Mouse (Mus musculus) brain, adult 2 months (tissue): ENCODE results near the gene Kank2.
"Not testable (repeated sequence)": the region's sequence is repeated elsewhere in the genome, so short reads cannot be mapped to it uniquely, and the experiment has no call there.

Source experiments
- DNase-seq: peaks from one replicate; pipeline ENCODE4 v3.0.0; 2011; ENCODE audit warnings: low read depth, low spot score

Gene Kank2

DNA sequence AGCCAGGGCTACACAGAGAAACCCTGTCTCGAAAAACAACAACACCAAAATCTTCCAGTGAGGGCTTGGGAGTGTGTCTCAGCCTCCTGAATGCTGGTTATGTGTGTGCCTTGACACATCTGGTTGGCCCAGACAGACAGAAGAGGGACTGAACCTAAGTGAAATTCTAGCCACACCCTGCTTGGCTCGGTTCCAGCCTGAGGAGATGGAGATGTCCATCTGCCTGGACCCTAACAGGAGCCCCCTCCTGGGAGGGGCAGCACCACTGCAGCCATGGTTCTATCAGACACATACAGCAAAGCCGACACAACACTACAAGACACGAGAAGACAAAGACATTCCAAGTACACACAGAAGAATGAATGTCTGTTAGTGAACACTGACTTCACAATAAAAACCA is 19.6 kb upstream of the Kank2 start:
- DNase-seq, result no peak

DNA sequence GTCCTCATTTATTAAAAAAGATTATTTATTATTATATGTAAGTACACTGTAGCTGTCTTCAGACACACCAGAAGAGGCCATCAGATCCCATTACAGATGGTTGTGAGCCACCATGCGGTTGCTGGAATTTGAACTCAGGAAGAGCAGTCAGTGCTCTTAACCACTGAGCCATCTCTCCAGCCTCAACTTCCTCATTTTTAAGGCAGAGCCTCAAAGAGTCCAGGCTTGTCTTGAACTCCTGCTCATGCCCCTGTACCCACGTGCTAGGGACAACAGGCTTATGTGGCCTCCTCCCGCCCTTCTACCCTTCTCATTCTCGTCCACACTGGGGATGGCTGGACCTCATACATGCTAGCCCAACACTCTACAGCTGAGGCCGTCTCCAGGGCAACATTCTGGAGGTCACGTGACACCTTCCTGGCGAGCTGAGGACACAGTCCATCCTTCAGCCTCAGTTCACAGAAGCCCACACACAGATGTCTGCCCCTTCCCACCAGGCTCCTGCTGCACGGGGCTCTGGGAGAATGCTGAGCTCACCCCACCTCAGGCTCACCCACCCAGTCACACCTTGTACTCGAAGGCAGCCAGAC is 18.3 kb upstream of the Kank2 start:
- DNase-seq, result no peak

DNA sequence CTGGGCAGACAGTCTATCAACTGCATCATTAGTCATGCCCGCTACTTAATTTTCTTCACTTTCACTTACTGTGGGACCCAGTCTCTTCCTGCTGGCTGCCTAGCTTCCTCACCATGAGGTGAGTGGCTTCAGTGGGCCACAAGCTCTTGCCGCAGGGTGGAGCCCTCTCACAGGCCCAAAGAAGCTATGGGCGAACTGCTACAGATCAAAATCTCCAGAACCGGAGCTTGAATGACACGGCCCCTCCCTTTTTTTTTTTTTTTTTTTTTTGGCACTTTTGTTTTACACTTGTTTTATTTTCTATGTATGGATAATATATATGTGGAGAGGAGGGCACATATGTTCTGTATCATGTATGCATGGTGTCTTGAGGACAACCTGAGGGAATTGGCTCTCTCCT is 12.6 kb upstream of the Kank2 start:
- DNase-seq, result no peak

DNA sequence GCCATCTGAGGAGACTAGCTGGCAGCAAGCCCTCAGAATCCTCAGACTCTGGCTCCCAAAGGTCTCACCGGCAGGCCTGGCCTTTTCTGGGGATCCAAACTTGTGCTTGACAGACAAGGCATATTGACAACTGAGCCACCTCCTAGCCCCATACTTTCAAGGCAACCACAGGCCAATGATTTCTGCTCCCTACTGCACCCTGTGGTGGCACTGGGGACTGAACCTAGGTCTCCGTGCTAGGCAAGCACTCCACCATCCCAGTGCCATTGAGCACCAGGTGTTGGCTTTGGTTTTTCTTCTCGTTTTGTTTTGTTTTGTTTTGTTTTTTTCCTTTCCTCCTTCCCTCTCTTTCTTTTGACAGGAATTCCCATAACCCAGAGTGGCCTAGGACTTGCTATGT is 10.0 kb upstream of the Kank2 start:
- DNase-seq, result peak; percentile 35

DNA sequence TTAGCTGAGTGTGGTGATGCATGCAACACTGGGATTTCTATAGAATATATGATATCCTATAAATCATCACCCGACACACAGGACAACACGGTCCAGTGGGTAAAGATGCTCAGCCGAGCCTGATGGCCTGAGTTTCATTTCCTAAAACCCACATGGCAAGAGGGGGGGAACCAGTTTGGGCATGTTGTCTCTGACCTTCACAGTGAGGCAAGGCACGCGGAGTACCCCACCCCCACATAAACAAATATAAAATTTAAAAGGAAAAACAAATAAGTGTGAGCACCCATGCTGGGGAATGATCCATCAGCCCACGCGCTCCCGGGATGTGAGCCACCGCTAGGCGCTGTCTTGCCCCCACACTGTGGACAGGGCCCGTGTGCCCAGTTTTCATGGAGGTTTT is 8.4 kb upstream of the Kank2 start:
- peak; percentile 27 for DNase-seq

DNA sequence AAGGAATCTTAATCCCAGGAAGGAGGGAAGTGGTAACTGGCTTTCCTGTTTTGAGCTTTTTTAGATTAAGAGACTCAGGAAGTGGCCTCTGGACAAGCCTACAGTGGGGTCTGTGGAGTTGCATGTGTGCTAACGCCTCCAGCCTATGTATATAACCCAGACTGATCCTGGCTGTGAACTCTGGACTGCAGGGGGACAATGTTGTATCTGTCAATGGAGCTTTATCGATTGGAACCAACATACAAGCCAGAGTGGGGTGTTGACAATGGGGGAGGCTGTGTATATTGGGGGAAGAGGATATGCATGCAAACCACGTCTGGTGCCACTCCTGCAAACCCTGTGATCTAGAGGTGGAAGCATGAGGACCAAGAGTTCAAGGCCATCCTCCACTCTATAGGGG is 7.8 kb upstream of the Kank2 start:
- no peak for DNase-seq

DNA sequence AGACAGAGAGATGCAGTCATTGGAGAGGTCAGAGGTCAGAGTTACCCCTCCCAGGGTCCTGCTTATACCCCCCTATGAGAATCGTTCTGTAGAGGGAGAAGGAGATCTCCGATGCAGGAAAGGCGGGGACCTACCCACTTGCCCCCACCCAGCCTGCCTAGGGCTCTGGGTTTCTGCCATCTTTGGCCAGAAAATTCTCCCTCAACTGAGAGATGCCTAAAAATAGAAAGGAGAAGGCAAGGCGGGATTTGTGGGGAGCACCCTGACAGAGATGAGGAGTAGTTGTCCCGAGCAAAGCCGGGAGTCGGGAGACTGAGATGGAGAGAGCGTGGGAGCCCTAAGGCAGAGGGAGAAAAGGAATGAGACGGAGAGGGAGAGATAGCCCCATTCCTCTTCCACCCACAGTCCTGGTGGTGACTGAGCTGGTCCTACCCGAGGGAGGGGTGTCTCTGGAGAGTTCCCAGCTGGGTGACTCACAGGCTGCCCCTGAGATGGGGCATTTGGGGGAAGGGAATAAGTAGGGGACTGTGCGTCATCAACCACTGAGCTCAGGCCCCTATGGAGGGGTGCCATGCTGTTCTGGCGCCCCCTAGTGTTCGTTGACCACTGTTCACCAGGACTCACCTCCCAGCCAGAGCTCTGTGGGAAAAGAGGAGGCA is 5.6 kb upstream of the Kank2 start:
- peak; percentile 97 for DNase-seq

DNA sequence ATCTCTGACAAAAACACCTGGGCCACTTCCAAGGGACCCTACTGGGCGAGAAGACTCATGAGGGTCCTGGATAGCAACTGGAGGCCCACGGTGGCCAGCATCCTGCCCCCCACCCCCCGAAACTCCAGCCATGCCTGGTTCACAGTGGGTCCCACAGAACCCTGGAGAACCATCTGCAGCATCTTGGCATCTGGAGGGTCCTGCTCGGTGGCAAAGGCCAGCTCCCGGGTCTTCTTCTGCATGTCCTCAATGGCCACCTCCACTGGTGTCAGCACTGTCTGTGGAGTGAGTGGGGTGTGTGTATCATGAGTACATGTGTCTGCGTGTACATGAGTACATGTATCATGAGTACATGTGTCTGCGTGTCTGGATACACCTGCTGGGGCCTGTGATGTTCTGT is 3.0 kb upstream of the Kank2 start:
- no peak for DNase-seq

DNA sequence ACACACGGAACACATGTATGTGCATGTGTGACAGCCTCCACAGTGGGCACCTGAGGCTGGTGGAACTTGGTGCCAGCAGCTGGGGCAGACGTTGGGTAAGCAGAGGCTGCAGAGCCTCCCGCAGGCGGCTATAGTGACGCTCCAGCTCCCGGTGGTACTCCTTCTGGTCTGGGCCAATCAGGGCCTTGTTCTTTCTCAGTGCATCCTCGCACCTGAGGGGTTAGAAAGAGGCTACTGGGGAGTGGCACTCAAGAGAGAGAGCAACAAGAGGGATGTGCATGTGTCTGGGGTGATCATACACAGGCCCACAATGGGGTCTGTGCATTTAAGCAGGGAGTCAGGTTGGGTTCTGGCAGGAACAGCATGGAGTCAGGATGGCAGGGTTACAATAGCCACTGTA is 2.6 kb upstream of the Kank2 start:
- no peak for DNase-seq

DNA sequence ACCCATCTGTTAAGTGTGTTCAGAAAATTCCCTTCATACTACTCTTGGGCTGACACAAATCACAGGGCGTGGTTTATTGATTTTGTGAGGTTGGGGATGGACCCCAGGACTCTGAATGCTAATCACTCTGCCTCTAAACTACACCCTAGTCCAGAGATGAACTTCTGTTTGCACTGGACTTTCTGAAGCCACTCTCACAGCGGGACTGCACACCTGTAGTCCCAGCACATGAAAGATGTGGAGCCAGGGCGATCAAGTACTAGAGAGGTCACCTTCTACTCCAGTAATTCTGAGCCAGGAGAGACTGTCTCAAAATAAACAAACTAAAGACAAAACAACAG is 436 bp upstream of the Kank2 start:
- no peak for DNase-seq

DNA sequence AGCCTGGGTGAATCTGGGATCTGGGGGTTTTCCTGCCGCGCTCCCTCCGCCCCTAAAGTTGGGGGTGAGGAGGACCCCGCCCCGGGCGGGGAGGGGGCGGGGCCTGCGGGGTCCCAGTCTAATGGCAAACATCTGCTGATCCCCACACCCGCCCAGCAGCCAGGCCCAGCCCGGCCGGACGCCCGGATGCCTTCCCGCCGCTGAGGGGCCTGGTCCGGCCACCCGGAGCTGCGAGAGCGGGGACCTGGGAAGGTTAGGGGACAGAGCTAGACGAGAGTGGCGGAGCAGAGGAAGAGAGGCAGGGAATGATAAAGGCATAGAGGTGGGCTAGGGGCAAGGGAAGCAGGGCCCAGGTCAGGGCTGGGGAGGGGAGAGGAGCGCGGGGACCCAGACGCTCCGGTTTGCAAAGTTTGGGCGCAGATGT is 611 bp downstream of the Kank2 start:
- no peak for DNase-seq

DNA sequence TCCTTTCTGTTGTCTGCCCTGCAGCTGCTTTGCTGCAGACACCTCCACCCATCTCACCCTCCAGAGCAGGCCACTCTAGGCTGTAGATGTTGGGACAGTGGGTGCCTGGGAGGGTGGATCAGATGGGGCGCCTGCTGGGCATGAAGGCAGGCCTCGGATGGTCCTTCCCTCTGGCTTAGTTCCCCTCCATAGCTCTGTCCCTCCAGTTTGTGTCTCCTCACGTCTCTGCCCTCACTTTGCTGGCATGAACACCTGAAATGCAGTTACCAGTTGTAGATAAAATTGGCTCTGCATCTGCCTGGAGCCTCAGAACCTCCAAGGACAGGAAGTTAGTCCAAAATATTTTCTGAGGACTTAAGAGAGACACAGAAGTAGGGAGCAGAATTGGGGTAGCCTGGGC is 1.6 kb downstream of the Kank2 start:
- no peak for DNase-seq

DNA sequence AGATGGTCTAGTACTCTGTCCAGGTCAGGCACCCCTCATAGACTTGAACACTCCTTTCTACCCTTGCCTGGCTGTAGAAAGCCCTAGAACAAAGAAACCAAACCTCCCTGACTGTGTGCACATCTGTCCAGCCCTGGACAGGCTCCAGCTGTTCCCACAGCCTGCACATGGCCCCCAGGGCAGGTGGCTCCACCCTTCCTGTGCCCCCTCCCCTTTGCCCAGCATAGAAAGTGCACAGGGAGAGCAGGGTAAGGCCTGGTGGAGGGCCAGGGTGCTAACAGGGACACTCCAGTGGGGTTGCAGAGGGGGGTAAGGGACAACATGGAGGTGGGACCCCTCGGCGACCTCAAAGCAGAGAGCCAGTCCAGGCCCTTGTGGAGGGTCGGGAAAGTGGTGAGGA is 2.3 kb downstream of the Kank2 start:
- no peak for DNase-seq

DNA sequence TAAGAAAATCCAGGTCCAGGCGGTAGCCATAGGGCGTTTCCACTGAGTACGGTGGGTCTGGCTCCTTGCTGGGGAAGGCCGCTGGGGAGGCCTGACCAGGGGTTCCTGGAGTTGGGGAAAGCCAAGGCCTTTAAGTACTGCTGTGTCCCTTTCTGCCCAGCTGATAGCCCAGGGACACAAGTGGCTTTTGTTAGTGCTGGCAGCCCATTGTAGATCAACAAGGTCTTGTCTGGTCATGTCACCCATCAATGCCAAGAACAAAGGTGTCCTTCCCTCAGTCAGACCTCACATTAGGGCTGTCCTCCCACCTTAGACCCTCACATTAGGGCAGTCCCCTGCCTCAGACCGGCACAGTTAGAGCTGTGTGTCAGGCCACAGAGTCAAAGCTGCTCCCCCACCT is 3.0 kb downstream of the Kank2 start:
- peak; percentile 45 for DNase-seq

DNA sequence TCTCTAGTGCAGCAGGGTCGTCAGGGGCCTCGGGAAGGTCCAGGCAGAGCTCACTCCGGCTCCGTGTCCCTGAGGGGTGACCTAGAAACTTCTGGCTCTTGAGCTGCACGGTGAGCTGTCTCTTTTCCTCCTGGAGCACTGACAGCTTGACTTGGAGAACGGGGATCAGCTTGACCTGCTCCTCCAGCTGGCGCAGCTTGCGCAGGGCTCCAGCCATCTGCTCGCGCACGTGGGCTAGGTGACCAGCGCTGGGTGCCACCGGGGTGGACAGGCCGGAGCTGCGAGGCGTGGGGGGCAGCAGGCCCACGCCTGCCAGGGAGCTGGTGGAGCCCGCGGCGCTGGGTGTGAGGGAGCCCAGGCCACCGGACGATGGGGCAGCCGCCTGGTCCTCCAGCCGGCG is 3.6 kb downstream of the Kank2 start:
- peak; percentile 95 for DNase-seq

DNA sequence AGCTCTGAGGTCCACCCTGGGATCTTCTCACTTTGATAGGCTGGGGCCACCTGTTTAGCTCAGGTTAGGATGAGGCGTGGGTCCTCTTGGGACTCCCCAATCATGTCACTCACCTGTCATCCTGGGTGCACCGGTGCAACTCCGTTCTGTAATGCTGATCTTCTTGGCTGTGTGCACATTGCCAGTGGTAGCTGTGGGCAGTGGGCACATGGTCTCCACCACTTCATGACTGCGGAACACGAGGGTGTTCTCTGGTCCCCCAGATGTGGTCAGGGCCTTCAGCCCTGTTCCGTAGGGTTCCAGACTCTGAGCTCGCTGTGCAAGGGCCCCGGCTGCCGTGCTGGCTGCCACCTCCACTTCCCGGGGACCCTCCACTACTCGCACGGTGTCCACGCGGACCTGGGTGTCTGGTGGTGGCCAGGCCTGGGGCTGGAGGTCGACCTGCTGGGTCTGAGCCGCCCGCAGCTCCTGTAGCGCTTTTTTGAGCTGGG is 4.2 kb downstream of the Kank2 start:
- no peak for DNase-seq

DNA sequence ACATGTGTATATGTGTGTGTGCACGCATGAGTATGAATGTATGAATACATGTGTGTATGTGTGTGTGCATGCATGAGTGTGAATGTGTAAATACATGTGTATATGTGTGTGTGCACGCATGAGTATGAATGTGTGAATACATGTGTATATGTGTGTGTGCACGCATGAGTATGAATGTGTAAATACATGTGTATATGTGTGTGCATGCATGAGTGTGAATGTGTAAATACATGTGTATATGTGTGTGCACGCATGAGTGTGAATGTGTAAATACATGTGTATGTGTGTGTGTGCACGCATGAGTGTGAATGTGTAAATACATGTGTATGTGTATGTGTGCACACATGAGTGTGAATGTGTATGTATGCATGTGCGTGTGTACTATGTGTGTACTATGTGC is 5.0 kb downstream of the Kank2 start:
- not testable (repeated sequence) for DNase-seq

DNA sequence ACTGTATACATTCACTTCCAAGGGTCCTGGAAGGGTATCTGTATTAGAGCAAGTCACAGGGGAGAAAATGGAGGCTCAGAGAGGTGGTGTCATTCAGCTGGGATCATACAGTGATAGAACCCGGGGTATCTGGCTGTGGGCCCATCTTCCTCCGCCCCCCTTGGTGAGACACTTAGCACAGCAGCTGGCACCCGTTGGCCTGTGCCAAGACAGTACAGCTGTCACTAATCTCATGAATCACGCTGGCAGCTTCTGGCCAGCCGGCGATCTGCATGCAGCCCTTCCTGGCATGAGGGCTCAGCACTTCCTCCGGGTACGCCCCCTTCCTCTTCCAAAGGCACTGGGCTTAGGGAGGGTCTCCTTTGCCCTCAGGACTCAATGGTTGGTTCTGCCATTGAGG is 5.9 kb downstream of the Kank2 start:
- DNase-seq, result peak; percentile 81

DNA sequence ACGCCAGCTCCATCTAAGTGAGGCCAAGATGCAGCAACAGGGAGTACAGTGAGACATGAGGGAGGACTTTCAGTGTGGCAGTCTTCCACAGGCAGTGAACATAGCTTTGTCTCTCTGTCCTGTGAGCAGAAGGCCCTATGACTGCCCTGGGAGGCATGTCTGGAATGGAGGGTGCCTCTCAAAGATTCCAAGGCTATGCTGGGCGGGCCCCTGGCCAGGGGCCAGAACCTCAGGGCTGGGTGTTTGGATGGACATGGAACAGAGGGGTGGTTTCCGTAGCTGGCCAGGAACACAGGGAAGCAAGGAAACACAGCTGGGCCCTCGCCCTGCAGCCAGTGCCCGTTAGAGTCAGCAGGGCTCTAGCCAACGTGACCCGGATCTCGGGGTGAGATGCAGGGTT is 6.7 kb downstream of the Kank2 start:
- peak; percentile 25 for DNase-seq

DNA sequence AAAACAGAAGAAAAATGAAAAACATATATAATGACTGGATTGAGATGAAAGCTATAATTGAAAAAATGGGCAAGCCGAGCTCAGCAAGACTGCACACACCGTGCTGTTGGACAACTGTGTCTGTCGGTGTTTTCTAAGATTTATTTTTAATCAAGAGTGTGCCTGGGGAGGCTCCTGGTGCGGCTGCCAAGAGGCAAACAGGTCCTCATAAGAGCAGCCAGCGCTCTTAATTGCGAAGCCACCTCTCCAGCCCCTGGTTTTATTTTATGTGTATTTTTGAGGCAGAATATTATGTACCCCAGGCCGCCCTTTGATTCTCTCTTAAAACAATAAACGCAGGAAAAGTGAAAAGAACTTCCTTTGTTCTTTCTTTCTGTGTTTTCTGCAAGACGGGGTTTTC is 10.3 kb downstream of the Kank2 start:
- DNase-seq, result no peak

DNA sequence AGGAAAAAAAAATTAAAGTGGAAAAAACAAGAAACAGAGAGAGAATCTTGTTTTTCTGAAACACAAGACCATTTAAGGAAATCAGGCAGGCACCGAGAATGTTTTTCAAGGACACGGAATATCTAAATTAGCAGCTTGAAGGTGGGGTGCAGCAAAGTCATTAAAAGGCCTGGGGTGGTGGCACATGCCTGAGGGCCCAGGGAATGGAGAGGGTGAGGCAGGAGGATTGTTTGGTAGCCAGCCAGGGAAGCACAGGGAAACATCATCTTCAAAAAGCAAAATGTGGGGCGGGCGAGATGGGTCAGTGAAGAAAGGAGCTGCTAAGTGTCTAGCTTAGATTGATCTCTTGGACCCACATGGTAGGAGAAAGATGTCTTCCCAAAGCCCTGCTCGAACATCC is 10.9 kb downstream of the Kank2 start:
- no peak for DNase-seq

DNA sequence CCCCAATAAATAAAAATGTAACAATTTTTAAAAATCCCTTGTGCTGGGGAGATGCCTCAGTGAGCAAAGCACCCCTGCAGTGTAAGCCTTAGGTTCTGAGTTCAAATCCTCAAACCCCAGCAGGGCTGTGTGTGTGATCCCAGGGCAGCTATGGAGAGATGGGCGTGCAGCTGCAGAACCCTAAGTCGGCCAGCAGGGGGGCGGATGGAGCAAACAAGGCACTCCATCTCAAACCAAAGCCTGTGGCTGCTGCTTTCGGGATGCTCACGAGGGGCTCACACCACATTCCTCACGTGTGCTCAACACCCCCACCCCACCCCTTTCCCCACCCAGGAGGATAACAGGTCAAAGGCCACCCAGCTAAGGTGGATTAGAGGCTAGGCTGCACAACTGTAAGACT is 11.6 kb downstream of the Kank2 start:
- DNase-seq, result peak; percentile 75

DNA sequence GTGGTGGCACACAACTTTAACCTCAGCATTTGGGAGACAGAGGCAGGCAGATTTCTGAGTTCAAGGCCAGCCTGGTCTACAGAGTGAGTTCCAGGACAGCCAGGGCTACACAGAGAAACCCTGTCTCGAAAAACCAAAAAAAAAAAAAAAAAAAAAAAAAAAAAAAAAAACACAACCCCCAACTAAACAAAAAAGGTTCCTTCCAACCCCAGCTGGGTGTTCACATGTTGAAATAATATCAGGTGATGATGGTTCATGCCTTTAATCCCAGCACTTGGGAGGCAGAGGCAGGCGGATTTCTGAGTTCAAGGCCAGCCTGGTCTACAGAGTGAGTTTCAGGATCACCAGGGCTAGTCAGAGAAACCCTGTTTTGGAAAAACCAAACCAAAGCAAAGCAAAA is 12.2 kb downstream of the Kank2 start:
- DNase-seq, result not testable (repeated sequence)
